Mouse (Mus musculus) CD4-positive naive resting alpha-beta T cell, adult 57 days (primary cell): ENCODE results near the gene Minar1. TPM values are rescaled to one million over a fixed set of nuclear protein-coding genes. Genes with fewer than 3 reads are reported as not detected.

Experiments used
- total RNA-seq: library from RNA; stranded (reverse); gene quantifications from one replicate; pipeline ENCODE4 v1.2.4, GENCODE M21; 2023

Gene Minar1
- total RNA-seq = not detected

GRCm38 (mm10) chr9:89623006-89623760, at the start of gene Minar1:
Minar1 (minus strand) TSS chr9:89623125.

Other genes with a start within 250 kb of the Minar1 start
- 26.6 TPM for gene Tmed3, start 81.9 kb upstream of the Minar1 start, total RNA-seq
- gene Ankrd34c, start 115.3 kb upstream of the Minar1 start, total RNA-seq = not detected